Mouse (Mus musculus): ENCODE measurements around the gene Mbd6. TPM values are rescaled to one million over a fixed set of nuclear protein-coding genes. Genes with fewer than 3 reads are reported as not detected.

Gene Mbd6
- total and polyA plus RNA-seq, 3 experiments = 4.1 to 239 (median 107) TPM

- Histone ChIP-seq H3K27me3 (ENCODE audit: insufficient read depth, low read length) (no peaks in the 10 kb centered on the region), H3K4me3 (ENCODE audit: low read depth, low read length) (no peak overlapping the region; the same call in 1 of the 2 replicates), H3K4me1 (ENCODE audit: insufficient read depth, low read depth, low read length) (peaks cover 74% of the 10 kb centered on the region), H3K36me3 (replicated peaks) (peaks cover 75% of the 10 kb centered on the region), H3K9me3 (replicated peaks) (no peaks in the 10 kb centered on the region)
- TF ChIP-seq TAL1 (conservative IDR thresholded peaks at IDR 0.05; ENCODE audit: low read depth, low read length) (no peak), GATA2 (IDR thresholded peaks at IDR 0.05; ENCODE audit: borderline replicate concordance, low read depth, low read length) (no peak), POLR2AphosphoS5 (IDR thresholded peaks at IDR 0.05; ENCODE audit: insufficient replicate concordance, low read depth, low read length) (no peak), GATA1 (IDR thresholded peaks at IDR 0.05; ENCODE audit: borderline replicate concordance, low read length) (no peak), CTCF (IDR thresholded peaks at IDR 0.05; ENCODE audit: low read depth, low read length) (no peak)
- no peak for DNase-seq (ENCODE audit: low spot score)
- no peak for ATAC-seq (ENCODE audit: extremely low read depth, insufficient number of reproducible peaks, low FRiP score, poor library complexity, severe bottlenecking)
These were observed 41.4 kb upstream of the Mbd6 start for GRCm38 (mm10) chr10:127330212-127330611.

DNA sequence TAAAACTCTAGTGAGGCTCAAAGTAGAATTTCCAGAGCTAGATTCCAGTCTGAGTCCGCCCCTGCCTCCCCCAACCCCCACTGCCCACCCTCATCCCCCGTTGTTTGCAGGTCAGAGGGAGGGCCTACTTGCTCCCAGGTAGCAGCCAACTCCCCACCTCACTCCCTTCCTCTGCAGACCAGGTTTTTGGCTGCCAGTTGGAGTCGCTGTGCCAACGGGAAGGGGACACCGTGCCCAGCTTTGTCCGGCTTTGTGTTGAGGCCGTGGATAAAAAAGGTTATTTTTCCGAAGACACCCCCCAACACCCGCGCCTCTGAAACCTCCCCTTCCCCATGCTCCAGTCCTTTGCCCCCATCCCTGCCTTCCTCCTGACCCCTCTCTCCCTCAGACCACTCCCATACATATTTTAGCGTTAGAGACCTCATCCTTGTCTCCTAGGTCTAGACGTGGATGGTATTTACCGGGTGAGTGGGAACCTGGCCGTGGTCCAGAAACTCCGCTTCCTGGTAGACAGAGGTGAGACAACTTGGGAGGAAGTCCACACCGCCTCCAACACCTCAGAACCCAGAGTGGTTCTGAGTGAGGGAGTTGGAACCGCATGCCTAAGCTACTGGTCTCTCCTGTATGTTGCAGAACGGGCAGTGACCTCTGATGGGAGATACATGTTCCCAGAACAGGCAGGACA lies 38.8 kb upstream of the Mbd6 start:
- peak overlapping the region; percentile 85 for H3K4me3 ChIP-seq (ENCODE audit: low read depth, low read length)
- peaks cover 72% of the 10 kb centered on the region for H3K36me3 ChIP-seq (replicated peaks)
- TF ChIP-seq CTCF (IDR thresholded peaks at IDR 0.05; ENCODE audit: low read depth, low read length) = no peak

GRCm38 (mm10) chr10:127326828-127327227 lies 38.0 kb upstream of the Mbd6 start:
- TF ChIP-seq CTCF (IDR thresholded peaks at IDR 0.05; ENCODE audit: low read depth, low read length) (no peak), GATA1 (IDR thresholded peaks at IDR 0.05; ENCODE audit: borderline replicate concordance, low read length) (no peak), GATA2 (IDR thresholded peaks at IDR 0.05; ENCODE audit: borderline replicate concordance, low read depth, low read length) (no peak), TAL1 (conservative IDR thresholded peaks at IDR 0.05; ENCODE audit: low read depth, low read length) (no peak), POLR2AphosphoS5 (IDR thresholded peaks at IDR 0.05; ENCODE audit: insufficient replicate concordance, low read depth, low read length) (no peak)
- DNase-seq (ENCODE audit: low spot score) (no peak), ATAC-seq (ENCODE audit: extremely low read depth, insufficient number of reproducible peaks, low FRiP score, poor library complexity, severe bottlenecking) (no peak)
- no peaks in the 10 kb centered on the region for H3K27me3 ChIP-seq (ENCODE audit: insufficient read depth, low read length)
- H3K9me3 ChIP-seq (replicated peaks) = no peaks in the 10 kb centered on the region
- H3K36me3 ChIP-seq (replicated peaks) = peaks cover 65% of the 10 kb centered on the region
- H3K4me1 ChIP-seq (ENCODE audit: insufficient read depth, low read depth, low read length) = peaks cover 98% of the 10 kb centered on the region
- peak overlapping the region; percentile 85 for H3K4me3 ChIP-seq (ENCODE audit: low read depth, low read length)

More for the DNA sequence above, 38.8 kb upstream of the Mbd6 start:
- Histone ChIP-seq H3K27me3 (ENCODE audit: insufficient read depth, low read length) (no peaks in the 10 kb centered on the region), H3K4me1 (ENCODE audit: insufficient read depth, low read depth, low read length) (peaks cover 96% of the 10 kb centered on the region), H3K9me3 (replicated peaks) (no peaks in the 10 kb centered on the region)
- ATAC-seq (ENCODE audit: extremely low read depth, insufficient number of reproducible peaks, low FRiP score, poor library complexity, severe bottlenecking) (no peak), DNase-seq (ENCODE audit: low spot score) (no peak)

GRCm38 (mm10) chr10:127326017-127326801 lies 37.4 kb upstream of the Mbd6 start:
- H3K9me3 ChIP-seq (replicated peaks) = no peaks in the 10 kb centered on the region
- H3K4me1 ChIP-seq (ENCODE audit: insufficient read depth, low read depth, low read length) = peaks cover 99% of the 10 kb centered on the region
- H3K36me3 ChIP-seq (replicated peaks) = peaks cover 62% of the 10 kb centered on the region
- ATAC-seq (ENCODE audit: extremely low read depth, insufficient number of reproducible peaks, low FRiP score, poor library complexity, severe bottlenecking) = no peak; the same call in 1 of the 2 replicates
- no peaks in the 10 kb centered on the region for H3K27me3 ChIP-seq (ENCODE audit: insufficient read depth, low read length)
- peak; percentile 74 for DNase-seq (ENCODE audit: low spot score)
- peak overlapping the region; percentile 85 for H3K4me3 ChIP-seq (ENCODE audit: low read depth, low read length)
- TF ChIP-seq TAL1 (conservative IDR thresholded peaks at IDR 0.05; ENCODE audit: low read depth, low read length) (no peak), CTCF (IDR thresholded peaks at IDR 0.05; ENCODE audit: low read depth, low read length) (no peak), GATA2 (IDR thresholded peaks at IDR 0.05; ENCODE audit: borderline replicate concordance, low read depth, low read length) (no peak)

DNA sequence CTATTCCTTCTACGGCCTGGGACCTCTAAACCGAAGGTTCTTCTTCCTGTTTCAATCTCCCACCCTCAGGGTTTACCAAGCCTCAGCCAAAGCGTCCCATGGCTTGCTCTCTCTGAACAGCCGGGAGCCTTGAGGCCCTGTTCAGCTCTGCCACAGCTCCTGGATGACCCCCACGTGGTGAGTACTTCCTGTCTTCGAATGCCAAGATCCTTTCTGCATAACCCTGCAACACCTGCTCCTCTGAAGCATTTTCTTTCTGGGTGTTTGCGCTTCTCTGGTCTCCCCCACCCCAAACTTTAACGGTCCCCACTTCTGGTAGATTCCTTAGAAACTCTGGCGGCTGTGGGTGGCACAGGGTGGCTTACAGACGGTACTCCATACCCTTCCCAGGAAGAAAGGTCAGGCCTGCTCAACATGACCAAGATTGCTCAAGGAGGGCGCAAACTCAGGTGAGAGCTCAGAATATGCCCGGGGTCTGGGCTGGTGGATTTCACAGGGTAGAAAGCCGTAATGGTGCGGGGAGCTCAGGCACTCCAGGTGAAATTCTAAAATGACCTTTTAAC lies 36.7 kb upstream of the Mbd6 start:
- DNase-seq (ENCODE audit: low spot score) = no peak
- no peak for TF ChIP-seq CTCF (IDR thresholded peaks at IDR 0.05; ENCODE audit: low read depth, low read length)
- TF ChIP-seq POLR2AphosphoS5 (IDR thresholded peaks at IDR 0.05; ENCODE audit: insufficient replicate concordance, low read depth, low read length) = no peak
- TF ChIP-seq GATA2 (IDR thresholded peaks at IDR 0.05; ENCODE audit: borderline replicate concordance, low read depth, low read length) = no peak
- no peak for TF ChIP-seq TAL1 (conservative IDR thresholded peaks at IDR 0.05; ENCODE audit: low read depth, low read length)
- no peak for TF ChIP-seq GATA1 (IDR thresholded peaks at IDR 0.05; ENCODE audit: borderline replicate concordance, low read length)
- Histone ChIP-seq H3K4me3 (ENCODE audit: low read depth, low read length) (peak overlapping the region; percentile 85), H3K36me3 (replicated peaks) (peaks cover 59% of the 10 kb centered on the region), H3K27me3 (ENCODE audit: insufficient read depth, low read length) (no peaks in the 10 kb centered on the region), H3K9me3 (replicated peaks) (no peaks in the 10 kb centered on the region), H3K4me1 (ENCODE audit: insufficient read depth, low read depth, low read length) (peaks cover 99% of the 10 kb centered on the region)
- no peak for ATAC-seq (ENCODE audit: extremely low read depth, insufficient number of reproducible peaks, low FRiP score, poor library complexity, severe bottlenecking)

GRCm38 (mm10) chr10:127324495-127324894 lies 35.7 kb upstream of the Mbd6 start:
- H3K4me3 ChIP-seq (ENCODE audit: low read depth, low read length) = peak overlapping the region; percentile 72; the same call in 1 of the 2 replicates
- peaks cover 93% of the 10 kb centered on the region for H3K4me1 ChIP-seq (ENCODE audit: insufficient read depth, low read depth, low read length)
- DNase-seq (ENCODE audit: low spot score) (peak; percentile 77), ATAC-seq (ENCODE audit: extremely low read depth, insufficient number of reproducible peaks, low FRiP score, poor library complexity, severe bottlenecking) (0 out of 2 replicates have a peak, but pooled peaks have one; percentile 41)
- no peaks in the 10 kb centered on the region for H3K27me3 ChIP-seq (ENCODE audit: insufficient read depth, low read length)
- H3K9me3 ChIP-seq (replicated peaks) = no peaks in the 10 kb centered on the region
- TF ChIP-seq CTCF (IDR thresholded peaks at IDR 0.05; ENCODE audit: low read depth, low read length) (peak; percentile 41), POLR2AphosphoS5 (IDR thresholded peaks at IDR 0.05; ENCODE audit: insufficient replicate concordance, low read depth, low read length) (no peak)
- peaks cover 52% of the 10 kb centered on the region for H3K36me3 ChIP-seq (replicated peaks)
